Mouse (Mus musculus) adipocyte (in vitro differentiated cells): Measurements from ENCODE around the gene Erbin.

Source experiments
- DNase-seq: peaks from one replicate; pipeline ENCODE4 v3.0.0-alpha.2; 2016; ENCODE audit warnings: low spot score

Erbin gene

GRCm38 (mm10) chr13:103806210-103806851 lies 114.0 kb downstream of the Erbin start:
- DNase-seq, result no peak

- no peak for DNase-seq
Measured at GRCm38 (mm10) chr13:103803721-103804120, 116.6 kb downstream of the Erbin start.

- DNase-seq, result no peak
Measured at GRCm38 (mm10) chr13:103801021-103801420, 119.3 kb downstream of the Erbin start.

DNA sequence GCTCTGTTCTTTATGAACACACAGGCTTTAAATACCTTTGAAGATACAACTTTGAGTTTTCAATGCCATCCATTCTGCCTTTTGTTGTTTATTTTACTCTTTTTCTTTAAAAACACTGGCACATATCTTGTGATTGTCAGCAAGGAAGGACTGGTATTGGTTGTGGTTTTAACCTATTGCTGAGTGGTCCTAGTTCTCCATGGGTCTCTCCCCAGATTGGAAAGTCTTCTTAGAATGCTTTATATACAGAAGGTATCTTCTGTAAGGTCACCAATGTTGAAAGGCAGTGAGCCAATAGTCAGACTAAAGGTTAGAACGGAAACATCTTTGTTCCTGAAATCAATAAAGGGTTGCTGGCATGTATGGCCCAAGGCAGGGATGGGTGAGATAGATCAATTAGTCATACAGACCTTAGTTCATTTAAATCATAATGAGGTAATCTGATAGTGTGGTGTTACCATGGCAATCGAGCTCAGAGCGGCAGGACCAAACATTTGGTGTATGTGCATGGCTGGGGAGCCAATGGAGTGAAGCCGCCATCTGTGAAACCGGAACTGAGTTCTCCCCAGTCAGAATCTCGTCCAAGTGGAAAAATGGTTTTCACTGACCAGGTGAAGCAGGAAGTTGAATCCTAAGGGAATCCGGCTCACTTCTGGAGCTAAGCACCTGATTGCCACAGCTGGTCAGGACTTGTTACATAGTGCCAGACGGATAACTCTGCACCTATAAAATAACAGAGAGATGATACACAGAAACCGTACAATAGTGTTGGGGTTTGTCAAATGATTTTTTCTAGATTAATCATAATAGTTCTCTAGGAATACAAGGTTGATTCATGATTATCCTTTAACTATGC lies 125.4 kb downstream of the Erbin start:
- DNase-seq, result no peak

GRCm38 (mm10) chr13:103779922-103780585 lies 140.3 kb downstream of the Erbin start:
- peak; percentile 56 for DNase-seq

GRCm38 (mm10) chr13:103777126-103777525 lies 143.2 kb downstream of the Erbin start:
- DNase-seq, result no peak

DNA sequence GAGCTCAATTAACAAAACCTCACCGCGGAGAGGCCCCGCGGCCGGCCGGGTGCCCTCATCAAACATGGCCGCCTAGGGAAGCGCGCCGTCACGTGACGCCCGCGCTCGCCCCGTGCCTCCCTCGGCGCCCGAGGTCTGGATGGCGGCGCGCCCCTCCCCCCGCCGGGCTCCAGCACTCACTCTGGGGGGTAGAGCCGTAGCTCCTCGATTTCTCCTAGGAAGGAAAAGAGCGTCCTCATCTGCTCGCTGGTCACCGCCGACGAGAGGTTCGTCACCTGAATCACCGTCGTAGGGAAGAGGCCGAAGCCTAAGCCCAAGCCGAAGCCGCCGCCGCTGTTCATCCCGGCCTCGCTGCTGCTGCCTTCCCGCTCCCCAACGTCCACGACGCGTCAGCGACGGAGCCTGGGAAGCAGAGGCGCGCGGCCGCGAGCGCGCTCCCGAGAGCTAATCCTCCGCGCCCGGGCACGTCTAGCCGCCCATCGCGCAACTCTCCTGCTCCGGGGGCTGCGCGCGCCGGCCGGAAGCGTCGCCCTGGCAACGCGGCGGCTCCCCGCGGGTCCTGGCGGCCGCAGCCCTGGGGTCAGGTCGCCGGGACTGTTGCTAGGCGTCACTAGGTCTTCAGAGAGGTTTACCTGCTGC lies 146.1 kb downstream of the Erbin start, which contains the start of gene Srek1:
Gene Srek1 (minus strand): TSS at position 490 of the 639 bp plus-strand sequence.
- peak; percentile 85 for DNase-seq

- peak; percentile 82 for DNase-seq
Measured at GRCm38 (mm10) chr13:103773407-103774118, 146.8 kb downstream of the Erbin start.

DNA sequence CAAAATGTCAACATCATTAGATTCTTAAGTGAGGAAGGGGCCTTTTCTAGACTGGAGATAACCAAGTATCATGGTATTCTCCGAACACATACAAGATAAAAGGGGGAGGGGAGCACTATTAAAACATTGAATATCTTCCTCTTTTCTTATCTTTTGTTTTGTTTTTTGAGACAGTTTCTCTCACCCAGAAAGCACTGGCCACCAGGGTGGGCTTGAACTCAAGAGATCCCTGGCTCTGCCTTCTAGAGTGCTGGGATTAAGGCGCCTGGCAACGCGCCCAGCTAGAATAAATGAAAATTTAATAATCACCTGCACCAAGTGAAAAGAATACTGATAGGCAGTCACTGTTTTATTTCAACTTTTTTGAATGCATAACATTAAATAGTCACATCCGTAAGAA lies 147.4 kb downstream of the Erbin start:
- DNase-seq, result peak; percentile 27

- DNase-seq, result no peak
Measured at GRCm38 (mm10) chr13:103770821-103771220, 149.5 kb downstream of the Erbin start.
